Mouse (Mus musculus): ENCODE measurements around the gene Efcab3.

Gene Efcab3

GRCm38 (mm10) chr11:105141115-105141514, 77.7 kb downstream of the Efcab3 start:
- CTCF ChIA-PET, result interaction anchor here in 1 of 4 experiments (0.7 kb wide), 1 partner anchor 129 kb away, joined by 3 read pairs; no protein-coding TSS in a partner anchor
- POLR2A ChIA-PET, result interaction anchor here in 2 of 4 experiments (1.0 to 3.9 kb wide), 16 partner anchors 10 to 73 kb away, joined by 3 to 21 read pairs (median 4); partner anchors contain the start of gene Mettl2 (in 1 of the 2)

GRCm38 (mm10) chr11:105143564-105143963, 80.2 kb downstream of the Efcab3 start:
- ChIA-PET POLR2A (interaction anchor here in 1 of 4 experiments (1.3 to 4.9 kb wide), 3 partner anchors 12 to 20 kb away, joined by 3 to 21 read pairs (median 21); partner anchors contain the start of gene Mettl2), CTCF (interaction anchor here in 2 of 4 experiments (0.6 to 2.1 kb wide), 3 partner anchors 16 to 20 kb away, joined by 3 to 4 read pairs (median 3); partner anchors contain the start of gene Mettl2 (in 1 of the 2))

DNA sequence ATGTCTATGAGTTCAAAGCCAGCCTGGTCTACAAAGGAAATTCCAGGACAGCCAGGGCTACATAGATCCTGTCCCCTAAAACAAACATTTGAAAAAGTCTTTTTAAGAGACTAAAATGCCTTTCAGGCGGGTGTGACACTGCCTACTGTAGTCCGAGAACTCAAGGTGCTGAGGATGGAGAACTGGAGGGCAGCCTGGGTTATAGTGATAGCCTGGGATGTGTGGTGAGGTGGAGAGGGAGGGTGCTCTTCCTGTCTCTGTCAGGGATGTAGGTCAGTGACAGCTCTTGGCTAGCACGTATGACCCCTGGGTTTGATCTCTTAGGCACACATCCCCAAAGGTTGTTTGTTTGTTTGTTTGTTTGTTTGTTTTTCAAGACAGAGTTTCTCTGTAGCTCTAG, 80.7 kb downstream of the Efcab3 start:
- ChIA-PET POLR2A (interaction anchor here in 1 of 4 experiments (3.9 to 4.9 kb wide), 2 partner anchors 12 to 17 kb away, joined by 21 read pairs; partner anchors contain the start of gene Mettl2), CTCF (interaction anchor here in 1 of 4 experiments (0.8 to 2.1 kb wide), 2 partner anchors 15 to 18 kb away, joined by 3 to 4 read pairs; partner anchors contain the start of gene Mettl2)

DNA sequence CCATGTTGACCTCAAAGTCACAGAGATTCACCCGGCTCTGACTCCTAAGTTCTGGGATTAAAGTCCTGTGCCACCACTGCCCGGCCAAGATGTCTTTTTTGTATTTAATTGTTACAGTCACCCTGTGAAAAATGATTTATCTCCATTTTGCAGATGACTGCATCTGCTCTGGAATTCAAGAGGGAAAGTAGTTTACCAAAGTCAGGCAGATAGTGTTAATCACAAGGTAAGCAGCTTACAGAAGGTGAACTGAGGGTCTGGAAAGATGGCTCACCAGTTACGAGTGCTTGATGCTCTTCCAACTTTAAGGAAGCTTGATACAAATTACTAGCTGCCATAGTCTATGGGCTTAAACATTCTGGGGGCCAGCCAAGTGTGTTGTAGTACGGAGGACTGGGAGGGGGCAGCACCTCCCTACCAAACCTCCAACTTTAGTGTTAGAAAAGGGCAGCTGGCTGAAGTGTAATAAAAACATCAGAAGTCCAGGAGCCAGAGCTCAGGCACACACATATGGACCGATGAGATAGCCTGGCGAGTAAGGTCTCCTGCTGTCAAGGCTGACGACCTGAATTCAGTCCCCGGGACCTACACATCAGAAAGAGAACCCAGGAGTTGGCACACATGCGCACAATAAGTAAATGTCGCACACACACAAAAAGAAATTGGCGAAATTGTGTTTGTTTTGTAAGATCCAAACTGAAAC, 81.3 kb downstream of the Efcab3 start:
- ChIA-PET CTCF (interaction anchor here in 1 of 4 experiments (0.8 to 2.1 kb wide), 2 partner anchors 15 to 18 kb away, joined by 3 to 4 read pairs; partner anchors contain the start of gene Mettl2), POLR2A (interaction anchor here in 3 of 4 experiments (0.6 to 4.9 kb wide), 11 partner anchors 11 to 821 kb away, joined by 3 to 21 read pairs (median 3); partner anchors contain the start of gene Mettl2 (in 2 of the 3))

DNA sequence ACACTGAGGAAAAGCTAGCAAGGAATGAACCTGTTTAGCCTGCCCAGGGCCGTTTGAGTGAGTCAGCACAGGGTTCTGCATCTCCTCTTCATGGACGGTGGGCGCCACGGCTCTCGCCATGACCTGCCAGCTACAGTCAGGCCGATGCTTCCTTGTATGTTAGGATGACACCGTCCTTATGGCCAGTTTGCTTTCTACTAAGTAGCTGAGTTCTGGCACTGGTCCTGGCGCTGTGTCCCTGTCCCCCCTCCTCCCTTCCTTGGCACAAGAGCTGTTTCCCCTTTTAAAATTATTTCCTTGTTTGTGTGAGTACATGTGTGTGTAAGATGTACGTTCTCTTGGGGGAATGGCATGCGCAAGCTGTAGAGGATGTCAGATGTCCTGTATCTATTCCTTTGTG, 81.8 kb downstream of the Efcab3 start:
- POLR2A ChIA-PET, result interaction anchor here in 3 of 4 experiments (0.6 to 4.9 kb wide), 12 partner anchors 11 to 821 kb away, joined by 3 to 21 read pairs (median 4); partner anchors contain the start of gene Mettl2 (in 2 of the 3)
- CTCF ChIA-PET, result interaction anchor here in 1 of 4 experiments (0.6 to 2.1 kb wide), 2 partner anchors 19 to 1495 kb away, joined by 4 to 5 read pairs; partner anchors contain the start of gene Mettl2

- POLR2A ChIA-PET, result interaction anchor here in 2 of 4 experiments (1.0 to 4.9 kb wide), 4 partner anchors 9 to 20 kb away, joined by 3 to 21 read pairs (median 12); partner anchors contain the start of gene Mettl2 (in 1 of the 2)
- CTCF ChIA-PET, result interaction anchor here in 2 of 4 experiments (0.5 to 0.6 kb wide), 2 partner anchors 443 to 818 kb away, joined by 4 to 5 read pairs; no protein-coding TSS in a partner anchor
Observed at GRCm38 (mm10) chr11:105146593-105146992, 83.2 kb downstream of the Efcab3 start, which contains the start of gene Gm10842. Gm10842 (plus strand) TSS chr11:105146893.

GRCm38 (mm10) chr11:105149353-105149752, 86.0 kb downstream of the Efcab3 start:
- POLR2A ChIA-PET, result interaction anchor here in 3 of 4 experiments (0.6 to 6.1 kb wide), 8 partner anchors 11 to 976 kb away, joined by 3 to 55 read pairs (median 6); partner anchors contain the start of gene Mettl2 (in 1 of the 3)
- CTCF ChIA-PET, result interaction anchor here in 2 of 4 experiments (0.7 to 1.4 kb wide), 2 partner anchors 16 to 508 kb away, joined by 3 read pairs; no protein-coding TSS in a partner anchor

DNA sequence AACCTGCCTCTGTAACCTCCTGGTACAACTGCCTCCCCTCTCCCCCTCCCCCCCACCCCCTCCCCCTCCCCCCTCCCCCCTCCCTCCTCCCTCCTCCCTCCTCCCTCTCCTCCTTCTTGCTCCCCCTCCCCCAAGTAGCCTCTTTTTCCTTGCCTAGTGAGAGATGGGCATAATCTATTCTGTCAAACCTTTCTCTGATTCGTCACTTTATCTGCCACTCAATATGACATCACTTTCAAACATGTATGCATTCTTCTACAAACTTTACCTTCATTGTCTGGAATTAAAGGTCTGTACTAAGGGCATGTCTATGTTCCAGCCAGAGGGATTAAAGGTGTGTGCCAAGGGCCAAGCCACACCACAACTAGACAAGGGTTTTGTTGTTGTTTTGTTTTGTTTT, 86.4 kb downstream of the Efcab3 start:
- ChIA-PET POLR2A (interaction anchor here in 3 of 4 experiments (0.6 to 6.1 kb wide), 8 partner anchors 12 to 815 kb away, joined by 3 to 55 read pairs (median 6); partner anchors contain the start of gene Mettl2 (in 1 of the 3)), CTCF (interaction anchor here in 1 of 4 experiments (0.7 kb wide), 1 partner anchor 508 kb away, joined by 3 read pairs; no protein-coding TSS in a partner anchor)

DNA sequence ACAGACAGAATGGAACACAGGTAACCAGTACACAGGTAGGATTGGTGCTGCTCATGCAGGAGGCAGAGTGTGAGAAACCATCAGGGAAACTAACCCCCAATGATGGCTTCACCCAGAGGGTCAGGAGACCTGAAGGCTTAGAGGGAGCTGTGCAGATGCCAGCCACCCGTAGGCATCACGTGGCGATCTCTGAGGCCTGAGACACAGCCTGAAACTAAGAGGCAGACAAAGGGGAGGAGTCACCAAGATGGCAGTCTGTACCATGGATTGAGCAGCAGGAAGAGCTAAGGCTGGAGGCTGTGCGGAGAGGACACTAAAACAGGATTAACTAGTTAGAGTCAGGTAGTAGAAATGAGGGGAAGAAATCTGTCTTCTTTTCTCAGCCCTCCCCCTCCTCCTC, 87.3 kb downstream of the Efcab3 start:
- ChIA-PET POLR2A (interaction anchor here in 3 of 4 experiments (0.5 to 6.1 kb wide), 27 partner anchors 9 to 873 kb away, joined by 3 to 55 read pairs (median 7); partner anchors contain the start of genes Mettl2 (in 2 of the 3) and Tlk2 (in 1 of the 3)), CTCF (no interaction called here)

DNA sequence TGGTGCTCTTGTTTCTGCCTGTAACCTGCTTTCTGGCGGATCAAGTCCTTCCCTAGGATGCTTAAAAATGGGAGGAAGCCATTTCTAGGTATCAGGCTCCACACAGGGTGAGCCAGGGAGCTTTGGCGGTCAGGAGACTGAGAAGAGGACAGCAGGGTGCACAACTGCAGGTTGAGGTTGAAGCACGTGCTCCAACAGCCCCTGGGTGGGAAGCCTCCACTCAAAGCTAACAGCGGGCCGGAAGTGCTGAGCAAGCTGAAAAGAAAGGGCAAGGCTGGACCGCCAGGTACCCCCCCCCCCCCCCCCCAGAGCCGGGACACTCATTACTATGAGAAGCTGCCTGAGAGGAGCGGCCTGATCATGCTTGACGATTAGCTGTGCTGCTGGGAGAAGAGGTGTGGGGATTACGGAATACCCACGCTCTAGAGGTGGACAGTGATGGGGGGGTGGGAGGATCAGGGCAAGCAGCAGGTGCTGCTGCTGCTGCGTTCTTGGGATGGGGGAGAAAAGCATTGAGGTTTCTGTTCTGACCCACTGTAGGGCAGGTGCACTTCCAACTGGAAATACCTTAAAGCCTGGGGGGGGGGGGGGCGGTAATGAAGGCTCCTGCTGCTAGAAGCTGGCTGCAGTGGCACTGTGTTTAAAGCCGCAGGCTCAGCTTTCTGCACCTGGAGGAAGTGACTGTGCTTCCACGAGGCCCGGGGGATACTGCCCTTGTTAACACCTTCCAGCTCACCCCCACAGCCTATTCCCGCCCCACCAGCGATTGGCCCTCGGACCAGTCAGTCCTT, 88.0 kb downstream of the Efcab3 start:
- ChIA-PET CTCF (interaction anchor here in 3 of 4 experiments (0.6 to 0.9 kb wide), 8 partner anchors 16 to 1820 kb away, joined by 3 to 6 read pairs (median 3); partner anchors contain the start of gene Mettl2 (in 1 of the 3)), POLR2A (interaction anchor here (0.6 to 6.1 kb wide), 40 partner anchors 8 to 952 kb away, joined by 3 to 55 read pairs (median 4); partner anchors contain the start of genes Mettl2 (in 3 of the 4) and Tlk2 (in 1 of the 4))

DNA sequence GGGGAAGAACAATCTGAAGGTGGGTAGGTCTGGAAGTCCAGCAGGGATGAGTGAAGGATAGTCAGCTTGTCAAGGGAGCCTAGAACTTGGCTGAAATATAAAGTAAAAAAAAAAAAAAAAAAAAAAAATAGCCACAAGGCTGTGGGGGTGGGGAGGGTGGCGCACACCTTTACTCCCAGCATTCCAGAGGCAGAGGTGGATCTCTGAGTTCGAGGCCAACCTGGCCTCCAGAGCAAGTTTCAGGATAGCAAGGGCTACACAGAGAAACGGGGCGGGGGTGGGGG, 88.6 kb downstream of the Efcab3 start:
- ChIA-PET POLR2A (interaction anchor here (0.6 to 6.1 kb wide), 30 partner anchors 8 to 951 kb away, joined by 3 to 55 read pairs (median 6); partner anchors contain the start of genes Mettl2 (in 3 of the 4) and Tlk2 (in 1 of the 4)), CTCF (interaction anchor here in 3 of 4 experiments (0.6 to 0.9 kb wide), 6 partner anchors 15 to 1819 kb away, joined by 3 to 6 read pairs (median 3); no protein-coding TSS in a partner anchor)

- ChIA-PET CTCF (interaction anchor here in 2 of 4 experiments (0.6 to 1.3 kb wide), 2 partner anchors 14 to 31 kb away, joined by 3 to 4 read pairs; no protein-coding TSS in a partner anchor), POLR2A (interaction anchor here (0.6 to 6.1 kb wide), 22 partner anchors 8 to 889 kb away, joined by 3 to 55 read pairs (median 8); partner anchors contain the start of genes Mettl2 (in 3 of the 4) and Tlk2 (in 1 of the 4))
Observed at GRCm38 (mm10) chr11:105152357-105152899, 89.0 kb downstream of the Efcab3 start.

- ChIA-PET POLR2A (interaction anchor here in 2 of 4 experiments (0.7 to 6.1 kb wide), 8 partner anchors 12 to 27 kb away, joined by 3 to 55 read pairs (median 6); partner anchors contain the start of genes Mettl2 (in 1 of the 2) and Tlk2 (in 1 of the 2)), CTCF (interaction anchor here in 1 of 4 experiments (1.3 kb wide), 1 partner anchor 13 kb away, joined by 4 read pairs; no protein-coding TSS in a partner anchor)
Observed at GRCm38 (mm10) chr11:105153068-105153833, 89.9 kb downstream of the Efcab3 start.

DNA sequence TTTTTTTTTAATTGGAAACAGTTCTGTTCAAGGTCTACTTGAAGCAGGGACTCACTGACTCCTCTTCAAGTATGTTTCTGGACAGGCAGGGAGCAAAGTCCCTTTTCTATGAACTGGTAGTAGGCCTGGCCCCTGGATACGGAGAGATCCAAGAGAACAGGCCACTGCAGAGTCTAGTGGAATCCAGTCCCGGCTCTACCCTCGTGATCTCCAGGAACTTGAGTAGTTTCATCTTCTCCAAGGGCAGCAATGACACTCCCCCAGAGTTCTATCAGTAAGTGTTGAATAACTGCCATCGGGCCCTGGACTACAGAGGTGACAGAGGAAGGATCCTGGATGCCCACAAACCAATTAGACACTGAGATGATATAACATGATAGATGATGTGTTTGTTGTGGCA, 92.5 kb downstream of the Efcab3 start:
- POLR2A ChIA-PET, result interaction anchor here (0.6 to 5.5 kb wide), 13 partner anchors 9 to 30 kb away, joined by 3 to 31 read pairs (median 5); partner anchors contain the start of genes Gm10842 (in 1 of the 4) and Mettl2 (in 1 of the 4)
- CTCF ChIA-PET, result no interaction called here

DNA sequence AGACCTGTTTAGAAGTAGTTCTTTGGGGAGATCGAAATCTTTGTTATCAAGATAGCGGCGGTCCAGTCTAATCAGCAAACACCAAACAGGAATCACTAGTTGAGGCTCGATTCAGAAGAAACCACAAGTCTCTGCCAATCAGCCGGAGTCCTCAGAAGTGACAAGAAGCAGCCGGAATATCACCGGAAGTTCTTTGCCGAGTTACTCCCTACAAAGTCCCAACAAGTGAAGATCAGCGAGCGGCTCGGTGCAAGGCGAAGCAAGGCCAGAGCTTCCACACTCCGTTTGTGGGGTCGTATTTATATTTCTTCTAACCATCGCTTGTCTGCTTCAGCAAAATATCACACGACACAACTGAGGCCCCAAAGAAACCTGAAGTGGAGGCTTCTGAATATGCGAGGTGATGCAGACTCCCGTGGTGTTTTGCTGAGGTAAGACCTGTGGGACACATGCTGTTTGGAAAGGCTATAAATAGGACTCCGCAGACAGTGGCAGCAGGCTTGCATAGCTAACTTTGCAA, 93.4 kb downstream of the Efcab3 start:
- ChIA-PET CTCF (interaction anchor here in 1 of 4 experiments (1.0 kb wide), 1 partner anchor 9 kb away, joined by 3 read pairs; no protein-coding TSS in a partner anchor), POLR2A (interaction anchor here (0.8 to 5.5 kb wide), 14 partner anchors 9 to 30 kb away, joined by 3 to 31 read pairs (median 6); partner anchors contain the start of genes Gm10842 (in 1 of the 4) and Mettl2 (in 1 of the 4))

DNA sequence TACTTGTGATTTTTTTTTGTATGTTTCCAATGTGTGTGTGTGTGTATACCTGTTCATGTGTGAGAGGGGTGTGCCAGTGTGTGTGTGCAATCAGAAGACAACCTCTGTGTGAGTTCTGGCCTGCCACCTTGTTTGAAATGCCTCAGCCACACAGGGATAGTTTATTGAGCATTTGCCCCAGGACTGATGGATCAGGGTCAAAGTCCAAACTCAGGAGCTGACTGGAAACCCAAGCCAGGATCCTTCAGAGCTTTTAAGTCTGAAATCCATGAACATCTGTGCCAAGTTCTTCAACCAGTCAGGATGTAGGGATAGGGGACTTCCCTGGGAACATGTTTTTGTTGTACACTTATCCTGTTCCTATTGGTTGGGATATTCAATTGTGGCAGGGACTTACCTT, 94.7 kb downstream of the Efcab3 start:
- POLR2A ChIA-PET, result interaction anchor here in 2 of 4 experiments (1.3 to 5.5 kb wide), 5 partner anchors 7 to 20 kb away, joined by 4 to 31 read pairs (median 6); no protein-coding TSS in a partner anchor
- CTCF ChIA-PET, result no interaction called here

Measured in embryonic stem cell, embryonic (primary cell).